Mouse (Mus musculus) liver, adult 2 months (tissue): ENCODE measurements around the gene Rab3ip. TPM values are rescaled to one million over a fixed set of nuclear protein-coding genes. Genes with fewer than 3 reads are reported as not detected.

ENCODE experiments used
- DNase-seq: peaks from one replicate; pipeline ENCODE4 v3.0.0-alpha.2; 2011; ENCODE audit warnings: low read depth, low spot score; ENCODE audit errors: extremely low read depth
- H3K27ac ChIP-seq: fragments of 200-500 bp; replicated peaks from 2 replicates; pipeline ENCODE4 v1.5.1; 2012; ENCODE audit warnings: low read depth, mild to moderate bottlenecking, control low read depth, inconsistent platforms, low read length; ENCODE audit not compliant: insufficient read depth
- H3K27me3 ChIP-seq: fragments of 200-500 bp; 2 replicates; pipeline ENCODE4 v1.6.1; 2012; ENCODE audit warnings: mild to moderate bottlenecking, moderate library complexity, low read length, inconsistent platforms; ENCODE audit not compliant: control insufficient read depth, insufficient read depth
- H3K36me3 ChIP-seq: fragments of 200-500 bp; 2 replicates; pipeline ENCODE4 v1.6.1; 2012; ENCODE audit warnings: low read length, inconsistent platforms; ENCODE audit not compliant: control insufficient read depth, insufficient read depth
- H3K4me1 ChIP-seq: fragments of 200-500 bp; 2 replicates; pipeline ENCODE4 v1.6.1; 2011; ENCODE audit warnings: low read length; ENCODE audit not compliant: control insufficient read depth, insufficient read depth
- H3K4me3 ChIP-seq: fragments of 200-500 bp; 2 replicates; pipeline ENCODE4 v1.5.1; 2011; ENCODE audit warnings: low read depth, mild to moderate bottlenecking, control low read depth, low read length, moderate library complexity; ENCODE audit not compliant: insufficient read depth
- H3K79me2 ChIP-seq: fragments of 200-500 bp; 2 replicates; pipeline ENCODE4 v1.6.1; 2012; ENCODE audit warnings: inconsistent platforms, mild to moderate bottlenecking, low read length, moderate library complexity; ENCODE audit not compliant: control insufficient read depth, insufficient read depth
- H3K9ac ChIP-seq: fragments of 200-500 bp; 2 replicates; pipeline ENCODE4 v1.6.1; 2012; ENCODE audit warnings: low read depth, mild to moderate bottlenecking, control low read depth, inconsistent platforms, low read length
- CTCF ChIP-seq: fragments of 200-500 bp; IDR thresholded peaks from 2 replicates; pipeline ENCODE4 v1.5.1; 2011; ENCODE audit warnings: low read depth, low read length, control low read depth
- POLR2A ChIP-seq: fragments of 200-500 bp; IDR thresholded peaks from 2 replicates; pipeline ENCODE4 v1.6.1; 2011; ENCODE audit warnings: low read length, control low read depth; ENCODE audit not compliant: insufficient read depth; ENCODE audit errors: extremely low read depth
- WGBS: fragments of 180-500 bp; shearing (Covaris S2); methylation state at CpG from one replicate; pipeline ENCODE4 v1.1.7; 2018; 5-methylcytosine and 5-hydroxymethylcytosine counted together
- polyA plus RNA-seq: library from polyadenylated mRNA; depleted of rRNA; stranded (reverse); fragments of >200 nt; gene quantifications from 2 replicates; pipeline ENCODE4 v1.2.3, GENCODE M21; 2012
- total RNA-seq: library from RNA; depleted of rRNA; stranded (reverse); fragments of >200 nt; gene quantifications from 2 replicates; pipeline ENCODE4 v1.2.3, GENCODE M21; 2014

Rab3ip gene
- total and polyA plus RNA-seq, 2 experiments, result 25.9 to 66.5 TPM

DNA sequence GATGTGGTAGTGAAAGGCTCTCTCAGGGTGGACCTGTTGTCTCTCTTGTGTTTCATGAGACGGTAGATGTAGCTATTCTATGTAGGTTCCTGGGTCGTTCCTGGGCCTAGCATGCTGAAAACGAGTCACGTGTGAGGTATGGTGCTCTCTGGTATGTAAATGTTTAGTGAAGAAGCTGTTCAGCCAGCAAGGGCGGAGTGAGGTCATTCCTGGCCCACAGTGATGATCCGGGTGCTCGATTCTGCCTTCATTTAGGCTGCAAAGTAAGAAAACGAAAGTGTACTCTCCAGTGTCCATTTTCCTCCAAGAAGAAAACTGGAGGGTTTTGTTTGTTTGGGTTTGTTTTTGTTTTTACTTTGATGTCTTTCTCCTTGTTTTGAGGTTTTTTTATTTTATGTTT lies 43.4 kb upstream of the Rab3ip start:
- peaks cover 5% of the 10 kb centered on the region; the same call in 1 of the 2 replicates for H3K4me1 ChIP-seq
- DNase-seq, result no peak
- no peak overlapping the region for H3K9ac ChIP-seq
- H3K36me3 ChIP-seq, result no peaks in the 10 kb centered on the region
- no peak overlapping the region for H3K4me3 ChIP-seq
- H3K79me2 ChIP-seq, result no peaks in the 10 kb centered on the region
- no peaks in the 10 kb centered on the region for H3K27me3 ChIP-seq
- H3K27ac ChIP-seq, result no peak overlapping the region
- 84% methylated on average over 8 of the region's 8 CpGs for WGBS
- TF ChIP-seq CTCF, result no peak
- TF ChIP-seq POLR2A, result no peak

DNA sequence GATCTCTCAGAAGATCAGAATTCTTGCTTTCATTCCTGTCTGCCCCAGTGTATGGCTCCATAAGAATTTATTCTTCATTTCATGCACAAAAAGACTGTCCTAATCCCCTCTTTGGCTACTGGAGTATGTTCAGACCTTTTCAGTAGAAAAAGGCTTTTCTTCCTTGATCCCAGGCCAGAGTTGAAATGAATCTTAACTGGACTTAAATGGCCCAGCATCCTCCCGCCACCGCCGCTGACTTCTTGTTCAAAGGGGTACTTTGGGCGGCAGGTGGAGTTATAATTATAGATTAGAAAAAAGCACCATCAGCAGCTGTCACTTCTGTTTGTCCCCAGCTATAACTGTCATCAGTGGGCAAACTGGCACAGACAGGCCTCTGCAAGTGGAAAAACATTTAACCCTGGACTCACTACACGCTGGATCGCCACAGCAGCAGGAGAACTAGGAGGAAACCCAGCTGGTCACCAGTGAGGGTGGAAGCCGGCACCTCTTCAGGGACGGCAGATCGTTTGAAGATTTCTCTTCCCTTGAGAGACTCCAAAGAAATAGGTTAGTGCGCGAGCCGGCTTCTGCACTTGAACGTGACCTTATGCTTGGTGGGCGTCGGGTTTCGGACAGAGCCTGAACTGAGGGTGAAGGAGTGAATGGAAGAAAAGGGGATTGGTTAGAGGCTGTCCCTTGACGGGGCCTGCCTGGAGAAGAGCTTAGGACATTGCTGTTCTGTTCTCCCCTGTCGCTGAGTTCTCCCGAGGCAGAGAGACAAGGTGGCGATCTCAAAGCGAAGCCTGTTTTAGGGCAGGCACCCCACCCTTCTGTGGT lies 35.9 kb upstream of the Rab3ip start, which contains the start of gene Best3:
Gene Best3, plus strand, starts transcription at position 51 of the 819 bp plus-strand sequence.
- Histone ChIP-seq H3K79me2 (no peaks in the 10 kb centered on the region), H3K4me1 (peaks cover 3% of the 10 kb centered on the region; the same call in 1 of the 2 replicates), H3K27me3 (no peaks in the 10 kb centered on the region), H3K4me3 (no peak within 1 kb of the TSS), H3K9ac (no peak within 1 kb of the TSS), H3K27ac (no peak within 1 kb of the TSS), H3K36me3 (no peaks in the 10 kb centered on the region)
- no peak for DNase-seq
- 75% methylated on average over 21 of the region's 21 CpGs for WGBS
- TF ChIP-seq CTCF, result no peak
- TF ChIP-seq POLR2A, result no peak

- no peak for TF ChIP-seq CTCF
- TF ChIP-seq POLR2A, result no peak
- Histone ChIP-seq H3K27me3 (no peaks in the 10 kb centered on the region), H3K79me2 (no peaks in the 10 kb centered on the region), H3K27ac (no peak overlapping the region), H3K36me3 (no peaks in the 10 kb centered on the region), H3K9ac (no peak overlapping the region), H3K4me3 (no peak overlapping the region), H3K4me1 (peaks cover 3% of the 10 kb centered on the region; the same call in 1 of the 2 replicates)
- no peak for DNase-seq
- WGBS, result 75% methylated on average over 12 of the region's 12 CpGs
Measured at GRCm38 (mm10) chr10:116984836-116985235, 34.3 kb upstream of the Rab3ip start.

GRCm38 (mm10) chr10:116982526-116982925 lies 32.0 kb upstream of the Rab3ip start:
- WGBS, result 77% methylated on average over 4 of the region's 4 CpGs
- no peak overlapping the region for H3K27ac ChIP-seq
- no peaks in the 10 kb centered on the region for H3K79me2 ChIP-seq
- no peak overlapping the region for H3K4me3 ChIP-seq
- DNase-seq, result no peak
- TF ChIP-seq CTCF (no peak), POLR2A (no peak)
- peaks cover 2% of the 10 kb centered on the region; the same call in 1 of the 2 replicates for H3K4me1 ChIP-seq
- no peaks in the 10 kb centered on the region for H3K36me3 ChIP-seq
- no peaks in the 10 kb centered on the region for H3K27me3 ChIP-seq
- no peak overlapping the region for H3K9ac ChIP-seq

GRCm38 (mm10) chr10:116980888-116981287 lies 30.3 kb upstream of the Rab3ip start:
- Histone ChIP-seq H3K4me1 (no peaks in the 10 kb centered on the region), H3K36me3 (no peaks in the 10 kb centered on the region), H3K79me2 (no peaks in the 10 kb centered on the region), H3K9ac (no peak overlapping the region), H3K4me3 (no peak overlapping the region), H3K27me3 (no peaks in the 10 kb centered on the region), H3K27ac (no peak overlapping the region)
- 86% methylated on average over 3 of the region's 3 CpGs for WGBS
- DNase-seq, result no peak
- TF ChIP-seq CTCF (peak; percentile 49), POLR2A (no peak)

GRCm38 (mm10) chr10:116980273-116980672 lies 29.7 kb upstream of the Rab3ip start:
- 75% methylated on average over 4 of the region's 4 CpGs for WGBS
- Histone ChIP-seq H3K79me2 (no peaks in the 10 kb centered on the region), H3K4me3 (no peak overlapping the region), H3K9ac (no peak overlapping the region), H3K4me1 (no peaks in the 10 kb centered on the region), H3K27me3 (no peaks in the 10 kb centered on the region), H3K27ac (no peak overlapping the region), H3K36me3 (no peaks in the 10 kb centered on the region)
- no peak for DNase-seq
- TF ChIP-seq CTCF, result no peak
- no peak for TF ChIP-seq POLR2A
